Mouse (Mus musculus): ENCODE data around the gene Gm9195. TPM values are rescaled to one million over a fixed set of nuclear protein-coding genes. Genes with fewer than 3 reads are reported as not detected.

The Gm9195 gene
- polyA plus RNA-seq, 1 experiment from 2014 or later, result not detected

DNA sequence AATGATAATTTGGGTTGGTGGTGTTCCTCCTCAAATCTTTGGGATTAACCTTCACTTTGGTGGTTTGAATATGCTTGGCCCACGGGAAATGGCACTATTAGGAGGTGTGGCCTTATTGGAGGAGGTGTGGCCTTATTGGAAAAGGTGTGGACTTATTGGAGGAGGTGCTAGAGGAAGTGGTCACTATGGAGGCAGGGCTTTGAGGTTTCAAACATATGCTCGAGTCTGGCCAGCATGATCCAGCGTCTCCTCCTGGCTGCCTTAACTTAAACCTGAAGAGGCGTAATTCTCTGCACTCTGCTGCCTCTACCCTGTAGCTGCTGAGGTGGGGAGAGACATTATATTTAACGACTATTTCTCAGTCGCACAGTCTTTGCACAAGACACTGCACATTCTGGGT lies 11.6 kb upstream of the Gm9195 start:
- Histone ChIP-seq H3K4me1 (peaks cover 12% of the 10 kb centered on the region; the same call in 1 of the 2 replicates), H3K27ac (replicated peaks) (no peak overlapping the region), H3K9ac (replicated peaks) (no peak overlapping the region), H3K4me2 (replicated peaks) (no peak overlapping the region), H3K9me3 (no peaks in the 10 kb centered on the region), H3K36me3 (no peaks in the 10 kb centered on the region), H3K27me3 (0 out of 2 replicates have a peak, but pooled peaks cover 6% of the 10 kb centered on the region), H3K4me3 (no peak overlapping the region)
- 51% methylated on average over 6 of the region's 6 CpGs for WGBS
- no peak for ATAC-seq (ENCODE audit: low FRiP score, low read depth)

GRCm38 (mm10) chr14:72493775-72494174 lies 2.1 kb upstream of the Gm9195 start:
- no peak overlapping the region for H3K9ac ChIP-seq (replicated peaks)
- H3K9me3 ChIP-seq, result no peaks in the 10 kb centered on the region
- WGBS, result 86% methylated on average over 1 of the region's 1 CpGs
- no peaks in the 10 kb centered on the region for H3K36me3 ChIP-seq
- H3K4me3 ChIP-seq, result no peak overlapping the region
- no peak overlapping the region for H3K4me2 ChIP-seq (replicated peaks)
- H3K27ac ChIP-seq (replicated peaks), result no peak overlapping the region
- no peaks in the 10 kb centered on the region for H3K4me1 ChIP-seq
- no peaks in the 10 kb centered on the region for H3K27me3 ChIP-seq
- ATAC-seq (ENCODE audit: low FRiP score, low read depth), result no peak

DNA sequence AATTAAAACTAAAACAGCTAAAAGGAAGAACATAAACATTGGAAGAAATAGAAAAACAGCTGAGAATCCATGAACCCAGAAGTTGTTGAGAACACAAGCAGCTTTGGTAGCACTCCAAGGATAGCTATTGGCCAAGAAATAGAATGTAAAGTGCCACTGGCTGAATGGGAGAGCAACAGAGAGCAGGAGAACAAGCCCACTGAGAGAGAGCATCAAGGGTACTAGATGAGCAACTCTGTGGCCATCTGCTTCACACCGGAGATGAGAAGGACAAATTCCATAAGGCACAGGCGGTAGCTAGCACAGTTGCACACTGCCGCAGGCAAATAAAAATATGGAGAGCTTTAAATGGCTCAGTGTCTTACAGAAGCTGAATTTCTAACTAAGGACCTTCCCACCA lies 1.3 kb downstream of the Gm9195 start:
- ATAC-seq (ENCODE audit: low FRiP score, low read depth), result no peak
- Histone ChIP-seq H3K4me2 (replicated peaks) (no peak overlapping the region), H3K9ac (replicated peaks) (no peak overlapping the region), H3K27ac (replicated peaks) (no peak overlapping the region), H3K4me1 (no peaks in the 10 kb centered on the region), H3K36me3 (no peaks in the 10 kb centered on the region), H3K9me3 (no peaks in the 10 kb centered on the region), H3K4me3 (no peak overlapping the region), H3K27me3 (no peaks in the 10 kb centered on the region)
- WGBS, result 94% methylated on average over 3 of the region's 3 CpGs

DNA sequence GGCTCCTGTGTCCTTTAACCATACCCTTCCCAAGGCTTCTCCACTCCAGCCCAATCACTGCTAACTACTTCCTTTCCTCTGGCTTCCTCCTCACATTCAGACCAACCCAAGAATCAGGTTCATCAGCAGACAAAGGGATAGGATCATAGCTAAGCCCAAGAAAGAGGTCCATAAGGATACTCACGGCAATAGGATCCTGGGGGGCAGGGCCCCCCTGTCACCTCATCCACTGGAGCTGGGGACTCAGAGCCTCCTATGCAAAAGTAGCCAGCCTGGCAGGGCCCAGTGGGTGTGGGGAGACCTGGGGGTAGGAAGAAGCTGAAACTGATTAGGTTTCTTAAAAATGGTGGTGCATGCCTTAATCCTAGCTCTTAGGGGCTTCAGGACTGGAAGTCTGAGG lies 17.1 kb downstream of the Gm9195 start:
- no peak overlapping the region for H3K4me2 ChIP-seq (replicated peaks)
- H3K27ac ChIP-seq (replicated peaks), result no peak overlapping the region
- H3K36me3 ChIP-seq, result no peaks in the 10 kb centered on the region
- no peak overlapping the region for H3K9ac ChIP-seq (replicated peaks)
- H3K4me1 ChIP-seq, result no peaks in the 10 kb centered on the region
- H3K9me3 ChIP-seq, result no peaks in the 10 kb centered on the region
- no peak for ATAC-seq (ENCODE audit: low FRiP score, low read depth)
- no peak overlapping the region for H3K4me3 ChIP-seq
- WGBS, result 83% methylated on average over 1 of the region's 1 CpGs
- H3K27me3 ChIP-seq, result no peaks in the 10 kb centered on the region

DNA sequence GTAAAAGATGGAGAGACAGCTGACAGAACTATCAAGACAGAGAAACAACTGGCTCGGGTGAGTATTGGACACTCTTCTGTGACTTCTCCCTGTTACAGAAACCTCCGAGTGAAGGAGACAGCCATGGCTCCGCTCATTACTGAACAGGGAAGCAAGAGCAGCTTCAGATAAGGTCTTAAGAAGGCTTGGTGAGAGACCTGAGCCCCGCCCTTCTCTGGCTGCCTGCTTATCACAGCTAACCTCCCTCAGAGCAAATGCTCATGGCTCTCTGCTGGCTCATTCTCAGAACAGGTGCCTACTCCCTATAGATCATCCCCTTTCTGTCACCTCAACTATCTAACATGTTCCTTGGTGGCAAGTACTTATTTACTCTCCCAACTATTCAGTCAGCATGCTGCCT lies 23.2 kb downstream of the Gm9195 start:
- no peak overlapping the region for H3K4me2 ChIP-seq (replicated peaks)
- no peaks in the 10 kb centered on the region for H3K27me3 ChIP-seq
- ATAC-seq (ENCODE audit: low FRiP score, low read depth), result no peak
- no peak overlapping the region for H3K9ac ChIP-seq (replicated peaks)
- H3K36me3 ChIP-seq, result no peaks in the 10 kb centered on the region
- H3K9me3 ChIP-seq, result no peaks in the 10 kb centered on the region
- H3K4me1 ChIP-seq, result no peaks in the 10 kb centered on the region
- H3K4me3 ChIP-seq, result no peak overlapping the region
- H3K27ac ChIP-seq (replicated peaks), result no peak overlapping the region
- WGBS, result 88% methylated on average over 4 of the region's 4 CpGs

- no peak overlapping the region for H3K9ac ChIP-seq (replicated peaks)
- no peaks in the 10 kb centered on the region for H3K9me3 ChIP-seq
- no peak overlapping the region for H3K4me3 ChIP-seq
- H3K27ac ChIP-seq (replicated peaks), result no peak overlapping the region
- WGBS, result 91% methylated on average over 3 of the region's 3 CpGs
- ATAC-seq (ENCODE audit: low FRiP score, low read depth), result no peak
- no peak overlapping the region for H3K4me2 ChIP-seq (replicated peaks)
- H3K4me1 ChIP-seq, result no peaks in the 10 kb centered on the region
- H3K36me3 ChIP-seq, result no peaks in the 10 kb centered on the region
- H3K27me3 ChIP-seq, result no peaks in the 10 kb centered on the region
Observed at GRCm38 (mm10) chr14:72466384-72466783, 25.3 kb downstream of the Gm9195 start.

GRCm38 (mm10) chr14:72461591-72461990 lies 30.0 kb downstream of the Gm9195 start:
- H3K36me3 ChIP-seq, result no peaks in the 10 kb centered on the region
- ATAC-seq (ENCODE audit: low FRiP score, low read depth), result no peak
- no peak overlapping the region for H3K9ac ChIP-seq (replicated peaks)
- WGBS, result 83% methylated on average over 1 of the region's 1 CpGs
- H3K9me3 ChIP-seq, result no peaks in the 10 kb centered on the region
- no peaks in the 10 kb centered on the region for H3K27me3 ChIP-seq
- no peak overlapping the region for H3K4me2 ChIP-seq (replicated peaks)
- H3K27ac ChIP-seq (replicated peaks), result no peak overlapping the region
- H3K4me1 ChIP-seq, result no peaks in the 10 kb centered on the region
- H3K4me3 ChIP-seq, result no peak overlapping the region

- ATAC-seq (ENCODE audit: low FRiP score, low read depth), result no peak
- H3K4me3 ChIP-seq, result no peak overlapping the region
- H3K4me1 ChIP-seq, result no peaks in the 10 kb centered on the region
- H3K9ac ChIP-seq (replicated peaks), result no peak overlapping the region
- H3K9me3 ChIP-seq, result no peaks in the 10 kb centered on the region
- 73% methylated on average over 2 of the region's 2 CpGs for WGBS
- no peaks in the 10 kb centered on the region for H3K36me3 ChIP-seq
- no peak overlapping the region for H3K27ac ChIP-seq (replicated peaks)
- no peak overlapping the region for H3K4me2 ChIP-seq (replicated peaks)
- H3K27me3 ChIP-seq, result no peaks in the 10 kb centered on the region
Observed at GRCm38 (mm10) chr14:72460291-72460690, 31.3 kb downstream of the Gm9195 start.

DNA sequence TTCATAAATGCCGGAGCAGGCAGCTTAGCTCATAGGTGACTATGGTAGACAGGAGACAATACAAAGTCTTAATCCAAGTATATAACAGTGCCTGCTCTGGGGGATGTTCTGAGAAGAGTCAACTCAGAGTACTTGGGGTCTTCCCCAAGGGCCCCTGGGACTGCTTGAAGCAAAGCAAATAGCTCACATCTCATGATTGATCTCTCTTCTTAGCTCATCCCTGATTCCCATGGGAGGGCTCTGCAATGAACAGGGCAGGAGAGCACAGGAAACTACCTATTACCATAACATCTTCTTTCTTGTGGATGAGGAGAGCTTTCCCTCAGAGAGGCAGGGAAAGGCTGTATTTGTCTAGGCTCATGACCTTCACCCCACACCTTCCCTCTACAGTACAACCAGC lies 32.7 kb downstream of the Gm9195 start:
- no peaks in the 10 kb centered on the region for H3K9me3 ChIP-seq
- H3K9ac ChIP-seq (replicated peaks), result no peak overlapping the region
- H3K36me3 ChIP-seq, result no peaks in the 10 kb centered on the region
- no peak overlapping the region for H3K27ac ChIP-seq (replicated peaks)
- no peaks in the 10 kb centered on the region for H3K27me3 ChIP-seq
- H3K4me2 ChIP-seq (replicated peaks), result no peak overlapping the region
- no peak for ATAC-seq (ENCODE audit: low FRiP score, low read depth)
- WGBS, result 97% methylated on average over 1 of the region's 1 CpGs
- H3K4me3 ChIP-seq, result no peak overlapping the region
- no peaks in the 10 kb centered on the region for H3K4me1 ChIP-seq

DNA sequence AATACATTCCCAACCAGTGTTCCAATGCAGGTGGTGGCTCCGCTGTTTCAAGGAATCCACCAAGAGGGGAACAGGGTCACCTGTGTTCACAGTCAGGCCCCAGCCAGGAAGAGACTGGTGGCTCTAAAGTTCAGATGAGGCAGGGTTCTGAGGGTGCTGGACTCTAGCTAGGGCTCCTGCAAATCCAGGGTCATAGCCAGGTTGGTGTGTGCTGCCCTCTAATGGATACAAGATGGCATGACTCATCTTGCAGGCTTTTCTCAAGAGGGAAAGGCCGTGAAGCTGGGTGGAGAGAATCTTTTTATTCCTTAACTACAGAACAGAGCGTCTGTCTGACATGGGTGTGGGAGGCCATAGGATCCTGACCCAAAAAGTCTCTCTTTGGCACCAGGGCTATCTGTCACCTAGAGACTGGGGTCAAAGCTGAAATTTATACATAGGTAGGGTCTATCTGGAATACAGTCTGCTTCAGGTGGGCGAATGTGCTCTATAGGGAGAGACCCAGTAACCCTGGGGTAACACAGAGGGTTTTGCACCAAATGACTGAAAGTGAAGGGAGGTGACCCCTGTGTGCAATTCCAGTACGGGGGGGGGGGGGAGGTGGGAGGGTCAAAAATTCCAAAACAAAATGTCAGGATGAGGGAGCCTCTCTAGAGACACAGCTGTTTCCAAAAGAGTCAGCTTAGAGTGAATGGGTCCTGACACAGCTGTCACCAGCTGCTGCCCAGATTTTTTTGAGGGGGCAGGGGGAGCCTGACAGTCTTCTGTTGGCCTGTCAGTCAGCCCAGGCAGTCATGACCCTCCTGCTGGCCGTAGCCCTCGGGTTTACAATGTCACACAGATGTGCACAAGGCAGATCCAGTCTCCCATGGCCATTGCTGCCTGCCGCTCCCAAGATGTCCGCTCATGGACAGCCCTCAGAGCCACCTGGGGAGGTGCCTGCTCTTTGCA lies 44.2 kb downstream of the Gm9195 start:
- H3K36me3 ChIP-seq, result no peaks in the 10 kb centered on the region
- 55% methylated on average over 9 of the region's 9 CpGs for WGBS
- H3K9ac ChIP-seq (replicated peaks), result no peak overlapping the region
- no peaks in the 10 kb centered on the region for H3K9me3 ChIP-seq
- no peaks in the 10 kb centered on the region for H3K4me1 ChIP-seq
- ATAC-seq (ENCODE audit: low FRiP score, low read depth), result peak; percentile 44; the same call in 1 of the 2 replicates
- no peak overlapping the region for H3K4me2 ChIP-seq (replicated peaks)
- H3K27me3 ChIP-seq, result no peaks in the 10 kb centered on the region
- no peak overlapping the region for H3K4me3 ChIP-seq
- no peak overlapping the region for H3K27ac ChIP-seq (replicated peaks)

DNA sequence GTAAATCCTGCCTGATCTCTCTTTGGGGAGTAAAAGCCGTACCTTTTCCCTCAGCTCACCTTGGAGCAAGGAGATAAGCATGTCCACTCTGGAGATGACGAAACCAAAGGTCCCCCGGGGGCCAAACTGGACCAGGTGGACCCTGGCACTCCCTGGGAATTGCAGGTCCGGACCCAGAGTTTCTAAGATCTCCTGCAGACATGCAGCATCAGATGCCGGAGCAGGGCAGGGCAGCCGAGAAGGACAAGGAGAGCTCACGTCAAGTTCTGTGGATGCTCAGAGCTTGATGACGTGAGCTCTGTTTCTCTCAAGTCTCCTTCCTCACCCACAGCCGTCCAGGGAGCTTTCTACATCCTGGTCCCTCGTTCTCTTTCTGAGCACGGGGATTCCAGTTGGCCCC lies 48.7 kb downstream of the Gm9195 start:
- no peak for ATAC-seq (ENCODE audit: low FRiP score, low read depth)
- Histone ChIP-seq H3K27ac (replicated peaks) (no peak overlapping the region), H3K9me3 (no peaks in the 10 kb centered on the region), H3K4me3 (no peak overlapping the region), H3K36me3 (no peaks in the 10 kb centered on the region), H3K9ac (replicated peaks) (no peak overlapping the region), H3K4me2 (replicated peaks) (no peak overlapping the region), H3K4me1 (no peaks in the 10 kb centered on the region), H3K27me3 (no peaks in the 10 kb centered on the region)
- WGBS, result 89% methylated on average over 11 of the region's 11 CpGs

DNA sequence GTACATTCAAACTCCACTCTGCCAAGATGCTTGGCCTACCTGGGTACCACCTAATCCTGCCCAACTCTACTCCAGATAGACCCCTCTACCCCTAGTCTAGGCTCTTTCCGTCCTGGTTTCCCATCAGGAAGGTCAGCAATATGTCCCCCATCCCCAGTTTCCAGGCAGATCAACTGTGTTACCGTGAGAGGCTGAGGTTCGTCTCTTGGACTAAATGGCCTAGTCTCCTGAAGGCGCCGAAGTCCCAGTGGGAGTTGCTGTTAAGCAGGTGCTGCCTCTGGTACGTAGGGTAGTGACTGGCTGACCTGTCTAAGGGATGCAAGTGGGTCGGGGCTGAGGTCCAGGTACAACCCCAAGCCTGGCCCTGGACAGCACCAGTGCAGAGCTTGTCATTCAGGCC lies 50.7 kb downstream of the Gm9195 start:
- no peaks in the 10 kb centered on the region for H3K4me1 ChIP-seq
- no peak for ATAC-seq (ENCODE audit: low FRiP score, low read depth)
- H3K36me3 ChIP-seq, result no peaks in the 10 kb centered on the region
- H3K9ac ChIP-seq (replicated peaks), result no peak overlapping the region
- no peak overlapping the region for H3K4me2 ChIP-seq (replicated peaks)
- no peak overlapping the region for H3K4me3 ChIP-seq
- H3K9me3 ChIP-seq, result no peaks in the 10 kb centered on the region
- WGBS, result 85% methylated on average over 7 of the region's 7 CpGs
- H3K27me3 ChIP-seq, result no peaks in the 10 kb centered on the region
- H3K27ac ChIP-seq (replicated peaks), result no peak overlapping the region

DNA sequence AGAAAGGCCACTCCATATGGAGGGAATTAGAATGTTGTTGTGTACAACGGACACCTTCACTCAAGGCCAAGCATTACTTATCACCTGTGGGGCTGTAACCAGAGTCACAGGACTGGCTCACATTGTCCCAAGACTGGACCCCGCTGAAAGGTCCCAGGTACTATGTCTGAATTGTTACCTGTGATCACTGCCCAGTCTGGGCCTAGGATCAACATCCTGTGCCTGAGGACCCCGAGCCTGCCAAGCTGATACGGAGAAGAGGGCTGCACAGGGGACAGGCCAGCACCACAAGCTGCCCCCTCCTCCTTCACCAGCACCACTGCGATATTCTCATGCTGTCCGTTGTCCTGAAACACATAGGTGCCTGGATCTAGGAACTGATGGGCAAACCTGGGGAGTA lies 51.2 kb downstream of the Gm9195 start:
- H3K9me3 ChIP-seq, result no peaks in the 10 kb centered on the region
- WGBS, result 84% methylated on average over 6 of the region's 6 CpGs
- H3K27me3 ChIP-seq, result no peaks in the 10 kb centered on the region
- no peak overlapping the region for H3K27ac ChIP-seq (replicated peaks)
- no peaks in the 10 kb centered on the region for H3K4me1 ChIP-seq
- no peak overlapping the region for H3K9ac ChIP-seq (replicated peaks)
- ATAC-seq (ENCODE audit: low FRiP score, low read depth), result no peak
- H3K36me3 ChIP-seq, result no peaks in the 10 kb centered on the region
- H3K4me3 ChIP-seq, result no peak overlapping the region
- no peak overlapping the region for H3K4me2 ChIP-seq (replicated peaks)
